Mouse (Mus musculus) lung, embryonic 14.5 days (tissue): ENCODE data around the gene Hapln1. TPM values are rescaled to one million over a fixed set of nuclear protein-coding genes. Genes with fewer than 3 reads are reported as not detected.
A peak's percentile ranks its signal among the peaks of the same experiment; 100 is the strongest.

Source experiments
- ATAC-seq: fragments of 200-750 bp; cut with Nextera tagmentation; 2 replicates; pipeline ENCODE4 v1.8.0; 2017; ENCODE audit warnings: mild to moderate bottlenecking, moderate TSS enrichment, moderate library complexity; ENCODE audit not compliant: insufficient read depth
- DNase-seq: peaks from one replicate; pipeline ENCODE4 v3.0.0-alpha.2; 2015
- H3K27ac ChIP-seq: fragments of 300-500 bp; sonication (generic); 2 replicates; pipeline ENCODE4 v1.5.1; 2014; ENCODE audit warnings: low read depth, mild to moderate bottlenecking, moderate library complexity
- H3K27me3 ChIP-seq: fragments of 300-500 bp; sonication (generic); 2 replicates; pipeline ENCODE4 v1.6.1; 2014; ENCODE audit warnings: low read length, control low read depth; ENCODE audit not compliant: insufficient read depth
- H3K36me3 ChIP-seq: fragments of 300-500 bp; sonication (generic); 2 replicates; pipeline ENCODE4 v1.6.1; 2014; ENCODE audit warnings: control low read depth; ENCODE audit not compliant: insufficient read depth
- H3K4me1 ChIP-seq: fragments of 300-500 bp; sonication (generic); 2 replicates; pipeline ENCODE4 v1.6.1; 2014; ENCODE audit warnings: antibody characterized with exemption, control low read depth; ENCODE audit not compliant: insufficient read depth
- H3K4me2 ChIP-seq: fragments of 300-500 bp; sonication (generic); 2 replicates; pipeline ENCODE4 v1.6.1; 2014; ENCODE audit warnings: mild to moderate bottlenecking
- H3K4me3 ChIP-seq: fragments of 300-500 bp; sonication (generic); 2 replicates; pipeline ENCODE4 v1.5.1; 2014; ENCODE audit warnings: low read depth, low read length
- H3K9ac ChIP-seq: fragments of 300-500 bp; sonication (generic); 2 replicates; pipeline ENCODE4 v1.6.1; 2014
- H3K9me3 ChIP-seq: fragments of 300-500 bp; sonication (generic); 2 replicates; pipeline ENCODE4 v1.6.1; 2016; ENCODE audit warnings: low read depth, low read length, control low read depth
- CTCF ChIP-seq: IDR thresholded peaks from 2 replicates; pipeline ENCODE4 v1.5.1; 2016; ENCODE audit warnings: antibody characterized with exemption, low read depth
- WGBS: fragments of 180-500 bp; shearing (Covaris S2); extraction: QIAGEN DNeasy Blood & Tissue Kit; methylation state at CpG from one replicate; pipeline ENCODE4 v1.1.7; 2014; 5-methylcytosine and 5-hydroxymethylcytosine counted together
- polyA plus RNA-seq: library from polyadenylated mRNA; unstranded; fragments of >200 nt; fragmentation: Nextera tagmentation; extraction: Ambion mirVana; gene quantifications from 2 replicates; pipeline ENCODE4 v1.2.1, GENCODE M21; 2014

Hapln1 gene
- polyA plus RNA-seq = 28.7 and 29.1 TPM in 2 replicates

DNA sequence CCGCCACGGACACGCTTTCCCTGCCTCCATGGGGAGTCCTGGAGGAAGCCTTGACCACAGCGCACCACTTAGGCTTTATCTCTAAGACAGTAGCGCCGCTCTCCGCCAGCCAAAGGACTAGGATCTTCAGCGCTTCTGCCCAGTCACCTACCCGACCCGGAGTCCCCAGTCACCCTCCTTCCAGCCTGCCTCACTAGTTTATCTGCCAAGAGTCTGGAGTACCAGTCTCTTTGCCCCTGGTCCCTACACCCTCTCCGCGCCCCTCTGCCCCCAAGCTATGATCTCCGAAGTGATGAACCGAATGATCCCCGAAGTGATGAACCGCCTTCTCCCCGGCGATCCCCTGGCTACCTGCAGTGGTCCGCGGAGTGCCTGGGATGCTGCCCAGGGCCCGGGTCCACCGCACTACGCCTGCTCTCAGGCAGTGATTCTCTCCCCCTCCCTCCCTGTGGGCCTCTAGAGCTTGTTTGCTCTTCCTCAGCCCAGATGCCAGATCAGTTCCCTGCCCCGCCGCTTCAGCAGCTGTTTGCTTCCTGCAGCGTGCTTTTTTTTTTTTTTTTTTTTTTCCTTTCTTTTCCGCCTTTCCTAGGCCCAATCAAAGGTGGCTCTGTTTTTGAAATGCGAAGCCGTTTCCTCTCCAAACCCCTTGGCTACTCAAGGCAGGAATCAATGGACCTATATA is at the start of gene Hapln1:
Gene Hapln1, plus strand, starts transcription at position 592 of the 682 bp plus-strand sequence.
- Histone ChIP-seq H3K27me3 (no peaks in the 10 kb centered on the region), H3K4me2 (peak within 1 kb of the TSS; percentile 71), H3K36me3 (no peaks in the 10 kb centered on the region), H3K9me3 (no peaks in the 10 kb centered on the region), H3K4me3 (peak within 1 kb of the TSS; percentile 44), H3K27ac (no peak within 1 kb of the TSS; the same call in 1 of the 2 replicates), H3K4me1 (no peaks in the 10 kb centered on the region), H3K9ac (peak within 1 kb of the TSS; percentile 49)
- DNase-seq (peak; percentile 78), ATAC-seq (peak; percentile 89)
- TF ChIP-seq CTCF = peak; percentile 60
- under 1% methylated on average over 29 of the region's 29 CpGs for WGBS

DNA sequence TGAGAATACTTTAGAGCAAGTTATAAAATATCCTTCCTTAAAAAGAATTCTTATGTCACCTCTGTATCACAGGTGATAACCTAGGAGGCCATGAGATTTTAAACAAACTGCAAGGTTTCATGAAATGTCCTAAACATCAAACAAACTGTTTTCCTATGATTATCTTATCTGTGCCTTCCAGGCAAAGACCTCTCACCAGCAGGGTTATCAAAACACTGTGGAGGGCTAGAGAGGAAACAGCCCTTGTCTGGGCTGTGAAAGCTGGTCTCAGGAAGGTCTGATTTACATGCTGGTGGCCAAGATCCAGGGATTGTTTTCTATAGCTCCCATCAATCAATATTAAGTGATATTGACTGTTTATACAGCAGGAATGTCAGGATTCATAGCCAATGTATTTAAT is 46.4 kb upstream of the Hapln1 start:
- DNase-seq = peak; percentile 50
- no peak overlapping the region for H3K9ac ChIP-seq
- TF ChIP-seq CTCF = no peak
- no peaks in the 10 kb centered on the region for H3K4me1 ChIP-seq
- ATAC-seq = peak; percentile 38; the same call in 1 of the 2 replicates
- no peak overlapping the region for H3K4me2 ChIP-seq
- H3K27ac ChIP-seq = no peak overlapping the region
- no peaks in the 10 kb centered on the region for H3K36me3 ChIP-seq
- H3K4me3 ChIP-seq = no peak overlapping the region
- H3K9me3 ChIP-seq = no peaks in the 10 kb centered on the region
- H3K27me3 ChIP-seq = no peaks in the 10 kb centered on the region

DNA sequence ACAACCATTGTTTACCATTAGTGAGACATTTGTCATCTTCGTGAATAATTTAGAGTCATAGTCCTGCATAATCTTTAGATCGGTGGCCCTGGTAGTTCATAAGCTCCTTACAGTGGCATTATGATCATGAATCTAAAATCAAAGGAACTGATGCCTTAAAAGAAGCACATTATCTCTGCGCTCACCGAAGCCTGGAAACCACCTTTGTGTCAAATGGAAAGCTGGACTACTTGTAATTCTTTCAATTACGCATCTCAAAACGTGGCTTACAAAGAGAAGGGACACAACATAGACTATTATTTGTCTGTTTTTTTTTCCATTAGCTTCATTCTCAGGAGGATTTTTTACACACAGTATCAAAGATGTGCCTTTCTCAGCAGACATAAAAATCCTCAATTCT is 45.9 kb upstream of the Hapln1 start:
- ATAC-seq (no peak), DNase-seq (no peak)
- Histone ChIP-seq H3K9me3 (no peaks in the 10 kb centered on the region), H3K4me1 (no peaks in the 10 kb centered on the region), H3K27ac (no peak overlapping the region), H3K27me3 (no peaks in the 10 kb centered on the region), H3K4me3 (no peak overlapping the region), H3K4me2 (no peak overlapping the region), H3K36me3 (no peaks in the 10 kb centered on the region), H3K9ac (no peak overlapping the region)
- 53% methylated on average over 6 of the region's 6 CpGs for WGBS
- no peak for TF ChIP-seq CTCF

DNA sequence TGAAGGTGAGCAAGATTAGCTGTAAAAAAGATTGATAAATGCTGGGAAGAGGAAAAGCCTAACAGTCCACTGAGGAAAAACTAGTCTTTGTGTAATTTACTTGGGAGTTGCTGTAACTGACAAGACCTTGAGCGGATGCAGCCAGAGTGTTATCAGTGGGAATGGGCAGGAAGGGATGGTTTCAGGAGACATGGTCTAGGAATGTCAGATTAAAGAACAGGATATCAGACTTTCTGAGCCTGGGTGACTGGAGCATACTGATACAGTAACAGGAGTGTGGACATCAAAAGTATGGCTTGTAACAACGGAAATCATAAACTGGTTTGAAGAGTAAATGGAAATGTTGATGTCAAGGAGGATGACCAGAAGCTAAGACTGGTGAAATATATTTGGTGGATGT is 43.0 kb upstream of the Hapln1 start:
- no peak overlapping the region for H3K9ac ChIP-seq
- no peak overlapping the region for H3K4me3 ChIP-seq
- no peaks in the 10 kb centered on the region for H3K9me3 ChIP-seq
- H3K4me2 ChIP-seq = no peak overlapping the region
- DNase-seq (no peak), ATAC-seq (no peak)
- H3K27me3 ChIP-seq = no peaks in the 10 kb centered on the region
- H3K4me1 ChIP-seq = no peaks in the 10 kb centered on the region
- TF ChIP-seq CTCF = no peak
- 64% methylated on average over 2 of the region's 2 CpGs for WGBS
- no peaks in the 10 kb centered on the region for H3K36me3 ChIP-seq
- H3K27ac ChIP-seq = no peak overlapping the region

DNA sequence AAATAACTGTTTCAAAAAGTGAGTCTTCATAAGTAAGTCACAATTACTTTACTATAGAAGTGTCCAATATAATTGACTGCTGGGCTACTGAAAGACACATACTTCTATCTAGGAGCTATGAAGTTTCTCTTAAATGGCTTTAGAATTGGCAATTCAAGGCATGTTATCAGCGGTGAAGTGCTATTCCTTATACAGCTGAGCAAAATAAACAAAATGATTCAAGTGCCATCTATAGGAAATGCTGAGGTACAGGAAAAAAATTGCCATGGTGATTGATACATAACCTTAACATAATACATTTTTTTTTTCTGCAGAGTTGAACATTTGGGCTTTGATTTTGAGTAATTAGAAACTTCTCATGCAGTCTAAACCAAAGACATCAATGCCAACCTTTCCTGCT is 40.2 kb upstream of the Hapln1 start:
- no peak overlapping the region for H3K27ac ChIP-seq
- 40% methylated on average over 1 of the region's 1 CpGs for WGBS

DNA sequence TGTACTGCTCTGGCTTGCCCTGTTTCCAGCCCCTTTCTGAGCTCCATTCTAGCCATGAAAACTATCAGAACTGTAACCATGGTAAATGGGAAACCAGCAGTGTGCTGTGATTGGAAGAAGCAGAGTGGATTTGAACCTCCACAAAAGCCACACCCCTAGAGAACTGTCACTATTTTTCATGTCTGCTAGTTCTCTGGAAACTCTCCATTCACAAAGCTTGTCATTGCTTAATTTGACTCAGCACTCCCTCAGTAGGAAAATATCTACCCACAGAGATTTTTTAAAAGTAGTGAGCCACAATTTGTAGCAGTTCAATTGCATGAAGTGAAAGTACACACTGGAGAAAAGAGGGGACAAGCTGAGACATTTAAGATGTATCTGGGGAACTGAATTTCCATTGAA is 18.1 kb upstream of the Hapln1 start:
- H3K9me3 ChIP-seq = no peaks in the 10 kb centered on the region
- TF ChIP-seq CTCF = no peak
- no peak overlapping the region for H3K4me2 ChIP-seq
- H3K27ac ChIP-seq = no peak overlapping the region
- no peak overlapping the region for H3K4me3 ChIP-seq
- H3K4me1 ChIP-seq = no peaks in the 10 kb centered on the region
- no peak overlapping the region for H3K9ac ChIP-seq
- DNase-seq (no peak), ATAC-seq (no peak)
- H3K27me3 ChIP-seq = no peaks in the 10 kb centered on the region
- H3K36me3 ChIP-seq = no peaks in the 10 kb centered on the region

More for the DNA sequence above, 40.2 kb upstream of the Hapln1 start:
- DNase-seq (no peak), ATAC-seq (no peak)
- Histone ChIP-seq H3K36me3 (no peaks in the 10 kb centered on the region), H3K4me3 (no peak overlapping the region), H3K4me2 (no peak overlapping the region), H3K9me3 (no peaks in the 10 kb centered on the region), H3K9ac (no peak overlapping the region), H3K4me1 (no peaks in the 10 kb centered on the region), H3K27me3 (no peaks in the 10 kb centered on the region)
- no peak for TF ChIP-seq CTCF

DNA sequence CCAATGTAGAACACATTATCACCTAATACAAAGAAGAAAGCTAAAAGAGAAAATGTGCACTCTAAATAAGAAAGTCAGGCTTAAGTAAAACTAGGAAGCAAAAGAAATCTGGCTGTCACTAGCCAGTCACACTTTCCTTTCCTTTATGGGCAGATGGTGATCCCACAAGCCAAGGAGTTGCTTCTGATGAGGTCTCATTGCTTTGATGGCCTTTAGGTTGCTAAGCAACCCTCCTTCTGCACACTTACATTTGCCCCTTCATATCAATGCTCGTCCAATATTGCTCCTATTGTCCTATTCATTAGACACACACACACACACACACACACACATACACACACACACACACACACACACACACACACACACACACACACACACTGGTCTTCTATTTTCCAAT is 10.9 kb upstream of the Hapln1 start:
- H3K4me3 ChIP-seq = no peak overlapping the region
- no peaks in the 10 kb centered on the region for H3K9me3 ChIP-seq
- 40% methylated on average over 1 of the region's 1 CpGs for WGBS
- no peak overlapping the region for H3K9ac ChIP-seq
- no peak overlapping the region for H3K27ac ChIP-seq
- ATAC-seq (no peak), DNase-seq (no peak)
- H3K36me3 ChIP-seq = no peaks in the 10 kb centered on the region
- no peak for TF ChIP-seq CTCF
- no peaks in the 10 kb centered on the region for H3K27me3 ChIP-seq
- H3K4me1 ChIP-seq = no peaks in the 10 kb centered on the region
- H3K4me2 ChIP-seq = no peak overlapping the region
